Comparison of ENCODE assay signal across 8 mouse cellular contexts in genomic region chr13:40917161-40918091, GRCm38 (mm10). TPM values are rescaled to one million over a fixed set of nuclear protein-coding genes. Genes with fewer than 3 reads are reported as not detected.
A peak's percentile ranks its signal among the peaks of the same experiment; 100 is the strongest.
DNase-seq lines count a peak whose midpoint lies in the region; ATAC-seq and TF ChIP-seq lines count a peak whose summit lies in the region.

No protein-coding gene starts in this region.

- H3K4me2 ChIP-seq in forebrain, postnatal 0 days (ENCODE audit: low read depth) = peak overlapping the region; percentile 90

- H3K27ac ChIP-seq in MEL (ENCODE audit: control insufficient read depth, low read depth, low read length) = no peak overlapping the region
- H3K27ac ChIP-seq in forebrain, postnatal 0 days (ENCODE audit: low read depth, low read length) = no peak overlapping the region

- TF ChIP-seq POLR2A in MEL (IDR thresholded peaks at IDR 0.05; ENCODE audit: control insufficient read depth in 1 of 2, insufficient read depth in 1 of 2, low read depth in 1 of 2, low read length in 2 of 2, poor library complexity in 1 of 2) = 0 out of 4 replicates have a peak, but pooled peaks of 1 of the 2 experiments have one; percentile 14

- H3K9ac ChIP-seq in MEL (ENCODE audit: control insufficient read depth, low read depth, low read length, poor library complexity, severe bottlenecking) = peak overlapping the region; percentile 35
- H3K9ac ChIP-seq in forebrain, postnatal 0 days = peak overlapping the region; percentile 56

- 1% methylated on average over 38 of the region's 38 CpGs for WGBS in forebrain, postnatal 0 days

- peaks cover 0 to 19% of the 10 kb centered on the region in 2 experiments; a peak in 2 of 4 replicates for H3K36me3 ChIP-seq in MEL (ENCODE audit: control insufficient read depth in 1 of 2, insufficient read depth in 2 of 2, low read length in 2 of 2)
- no peaks in the 10 kb centered on the region for H3K36me3 ChIP-seq in forebrain, postnatal 0 days (ENCODE audit: insufficient read depth)

- TF ChIP-seq CTCF in MEL (IDR thresholded peaks at IDR 0.05 in 2 of 3, conservative IDR thresholded peaks at IDR 0.05 in 1 of 3; ENCODE audit: control insufficient read depth in 1 of 3, insufficient read depth in 1 of 3, low read depth in 2 of 3, low read length in 3 of 3, poor library complexity in 1 of 3, severe bottlenecking in 1 of 3) = no peak
- no peak for TF ChIP-seq CTCF in forebrain, postnatal 0 days (IDR thresholded peaks at IDR 0.05; ENCODE audit: low read depth)

- H3K79me2 ChIP-seq in MEL (ENCODE audit: control insufficient read depth, insufficient read depth, low read length, poor library complexity) = no peaks in the 10 kb centered on the region

- no peaks in the 10 kb centered on the region; a peak in 1 of 4 replicates for H3K27me3 ChIP-seq in MEL (ENCODE audit: control insufficient read depth in 1 of 2, insufficient read depth in 2 of 2, low read length in 2 of 2)
- no peaks in the 10 kb centered on the region for H3K27me3 ChIP-seq in forebrain, postnatal 0 days (ENCODE audit: insufficient read depth, low read length)

- no peaks in the 10 kb centered on the region for H3K9me3 ChIP-seq in MEL (replicated peaks; ENCODE audit: insufficient read depth, low read length)
- H3K9me3 ChIP-seq in forebrain, postnatal 0 days (ENCODE audit: low read length) = no peaks in the 10 kb centered on the region

- peaks cover 5 to 31% of the 10 kb centered on the region in 2 experiments; a peak in 3 of 4 replicates for H3K4me1 ChIP-seq in MEL (ENCODE audit: control insufficient read depth in 1 of 2, insufficient read depth in 2 of 2, low read length in 2 of 2)
- peaks cover 13% of the 10 kb centered on the region; the same call in 1 of the 2 replicates for H3K4me1 ChIP-seq in forebrain, postnatal 0 days (ENCODE audit: insufficient read depth)

- H3K4me3 ChIP-seq in MEL (ENCODE audit: control insufficient read depth in 1 of 2, insufficient read depth in 1 of 2, low read depth in 2 of 2, low read length in 2 of 2) = peak overlapping the region; percentile 68 to 74
- peak overlapping the region; percentile 52 for H3K4me3 ChIP-seq in forebrain, postnatal 0 days (ENCODE audit: low read depth, low read length)

- ATAC-seq in forebrain, postnatal 0 days = peak; percentile 68

- DNase-seq in MEL (ENCODE audit: low read depth, low spot score) = peak; percentile 59
- peak; percentile 70 to 71 for DNase-seq in adrenal gland, postnatal 36 days
- DNase-seq in forebrain, postnatal 0 days = peak; percentile 58
- DNase-seq in heart, postnatal 36 days = peak; percentile 66
- DNase-seq in layer of hippocampus, postnatal 10 days (ENCODE audit: low spot score in 2 of 2) = peak; percentile 34 to 47
- peak; percentile 74 for DNase-seq in lung, postnatal 14 days
- peak; percentile 16 for DNase-seq in retina, adult 2 months (ENCODE audit: low read depth, low spot score)
- DNase-seq in c-Kit-positive CD71-positive TER-119-positive erythroid progenitor cells, embryonic 14.5 days (ENCODE audit: low spot score) = no peak

- TF ChIP-seq RAD21 in MEL (IDR thresholded peaks at IDR 0.05; ENCODE audit: low read depth, low read length) = no peak

- TF ChIP-seq EP300 in MEL (IDR thresholded peaks at IDR 0.05; ENCODE audit: low read depth in 1 of 2, low read length in 2 of 2) = peak in 1 of 2 experiments; percentile 64; a peak in 3 of 4 replicates

- intact Hi-C loops in heart, postnatal 36 days (cut with DNase I) = loop anchor here (2.0 kb wide), 2 partner anchors 59 to 63 kb away; no protein-coding TSS in a partner anchor

TF ChIP-seq in MEL, 35 proteins besides CTCF, POLR2A, EP300 and RAD21:
- TF ChIP-seq MAZ (IDR thresholded peaks at IDR 0.05; ENCODE audit: low read depth, low read length) (peak; percentile 64; the same call in 1 of the 2 replicates), ZNF384 (IDR thresholded peaks at IDR 0.05; ENCODE audit: low read depth, low read length) (peak; percentile 45; the same call in 1 of the 2 replicates), BHLHE40 (IDR thresholded peaks at IDR 0.05; ENCODE audit: borderline replicate concordance, low read depth, low read length) (peak; percentile 52; the same call in 1 of the 2 replicates), TCF12 (IDR thresholded peaks at IDR 0.05; ENCODE audit: low read depth, low read length) (peak; percentile 66), CHD2 (IDR thresholded peaks at IDR 0.05; ENCODE audit: low read length) (no peak), ETS1 (IDR thresholded peaks at IDR 0.05; ENCODE audit: low read depth, low read length) (peak; percentile 57), GATA1 (IDR thresholded peaks at IDR 0.05; ENCODE audit: low read depth, low read length) (peak; percentile 58), JUND (IDR thresholded peaks at IDR 0.05; ENCODE audit: low read depth, low read length) (no peak), MYB (IDR thresholded peaks at IDR 0.05; ENCODE audit: low read depth, low read length) (no peak), NELFE (IDR thresholded peaks at IDR 0.05; ENCODE audit: low read depth, low read length) (no peak), RCOR1 (IDR thresholded peaks at IDR 0.05; ENCODE audit: low read depth, low read length) (peak; percentile 96)

RNA-seq across cellular contexts. Expression of gene Gcnt2, which starts 57.9 kb away (rescaled TPM):
- 0.04 TPM in 1 of 2 replicates, not detected in the other for total RNA-seq in MEL (2012; rRNA removed)
- under 1 TPM in 1 of 2 experiments, not detected in 1; 0.03 TPM for polyA plus RNA-seq in MEL (2012; ENCODE audit: insufficient read depth in 1 of 2, insufficient read length in 2 of 2, low read depth in 1 of 2, low replicate concordance in 2 of 2, missing spikeins in 1 of 2)
- 1 to 10 TPM; 6.0 to 9.1 TPM for total RNA-seq in adrenal gland, postnatal 36 days (2021)
- 8.2 and 9.2 TPM in 2 replicates for total RNA-seq in forebrain, postnatal 0 days (2014; rRNA removed)
- 3.3 and 3.4 TPM in 2 replicates for polyA plus RNA-seq in forebrain, postnatal 0 days (2015; fragmentation: Nextera tagmentation; extraction: Ambion mirVana)
- total RNA-seq in heart, postnatal 36 days (2021) = 10 to 100 TPM in 1 of 2 experiments, 1 to 10 TPM in 1; 9.0 to 11.9 TPM
- total RNA-seq in layer of hippocampus, postnatal 10 days (2021) = 10 to 100 TPM; 11.1 to 13.2 TPM
